Mouse (Mus musculus) heart, embryonic 10.5 days (tissue): Measurements from ENCODE around the gene Fbln7. TPM values are rescaled to one million over a fixed set of nuclear protein-coding genes. Genes with fewer than 3 reads are reported as not detected.

Experiments used
- microRNA-seq: library from miRNA; unstranded; fragments of <30 nt; microRNA quantifications from one replicate; pipeline ENCODE4, GENCODE M21; 2017
- polyA plus RNA-seq: library from polyadenylated mRNA; unstranded; fragments of >200 nt; fragmentation: Nextera tagmentation; extraction: Ambion mirVana; gene quantifications from 2 replicates; pipeline ENCODE4 v1.2.1, GENCODE M21; 2016

The Fbln7 gene
- polyA plus RNA-seq, 1 experiment from 2014 or later = 1.9 TPM

Small RNAs within 50 kb of the gene (microRNA-seq; reads per million reads assigned to microRNA genes)
- not detected for gene Gm22859

Other genes starting within 250 kb of the Fbln7 start
- 66.6 and 68.7 TPM in 2 replicates for gene Anapc1, start 175.6 kb upstream of the Fbln7 start, polyA plus RNA-seq
- gene Mertk, start 164.0 kb upstream of the Fbln7 start, polyA plus RNA-seq = 3.5 and 5.0 TPM in 2 replicates
- 22.1 and 25.4 TPM in 2 replicates for gene Tmem87b, start 44.9 kb upstream of the Fbln7 start, polyA plus RNA-seq
- 6.9 and 7.8 TPM in 2 replicates for gene Zc3h8, start 81.1 kb downstream of the Fbln7 start, polyA plus RNA-seq
- 0.78 and 1.1 TPM in 2 replicates for gene Zc3h6, start 104.4 kb downstream of the Fbln7 start, polyA plus RNA-seq
- gene Gm10762, start 104.7 kb downstream of the Fbln7 start, polyA plus RNA-seq = 10.0 and 11.7 TPM in 2 replicates
- 0.05 and 0.09 TPM in 2 replicates for gene Vinac1, start 185.2 kb downstream of the Fbln7 start, polyA plus RNA-seq
- gene Ttl, start 203.0 kb downstream of the Fbln7 start, polyA plus RNA-seq = 8.3 and 12.3 TPM in 2 replicates
- 25.8 and 35.5 TPM in 2 replicates for gene Polr1b, start 238.0 kb downstream of the Fbln7 start, polyA plus RNA-seq